Mouse (Mus musculus) olfactory bulb, adult 2 months (tissue): ENCODE results near the gene Nagpa.

ENCODE experiments used
- CTCF ChIP-seq: fragments of 200-500 bp; IDR thresholded peaks from 2 replicates; pipeline ENCODE4 v1.5.1; 2012; ENCODE audit warnings: low read depth, mild to moderate bottlenecking, low read length, moderate library complexity; ENCODE audit not compliant: insufficient read depth
- POLR2A ChIP-seq: fragments of 200-500 bp; IDR thresholded peaks from 2 replicates; pipeline ENCODE4 v1.6.1; 2012; ENCODE audit warnings: mild to moderate bottlenecking, low read depth, low read length, moderate library complexity; ENCODE audit not compliant: insufficient read depth

DNA sequence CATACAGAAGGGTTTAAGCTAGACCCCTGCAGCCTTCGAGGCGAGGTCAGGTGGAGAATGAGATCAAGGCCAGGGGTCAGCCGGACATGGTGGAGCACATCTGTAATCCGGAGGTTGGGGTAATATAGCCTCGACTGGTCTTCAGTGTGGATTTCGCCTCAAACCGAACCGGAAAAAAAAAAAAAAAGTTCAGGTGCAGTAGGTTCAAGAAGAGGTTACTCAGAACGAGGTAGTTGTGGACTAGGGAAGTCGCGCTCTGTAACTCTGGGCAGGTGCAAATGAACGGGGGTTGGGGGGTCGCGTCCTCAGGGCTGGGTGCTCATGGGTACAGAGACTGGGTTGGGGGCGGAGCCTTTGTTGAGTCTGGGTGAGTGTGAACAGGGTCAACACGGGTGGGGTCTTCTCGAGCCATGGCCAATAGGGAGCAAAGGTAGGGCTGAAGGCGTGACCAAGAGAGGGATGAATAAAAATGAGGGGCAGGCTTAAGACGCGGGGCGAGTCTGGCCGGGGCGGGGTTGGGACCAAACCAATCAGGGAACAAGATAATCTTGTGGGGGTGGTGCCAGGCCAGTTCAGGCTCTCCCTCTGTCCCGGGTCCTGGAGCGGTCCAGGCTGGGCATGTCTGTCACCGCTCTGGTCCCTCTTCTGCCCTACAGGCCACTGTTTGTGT lies 57.3 kb downstream of the Nagpa start:
- no peak for TF ChIP-seq CTCF
- TF ChIP-seq POLR2A = no peak
